Mouse (Mus musculus): Measurements from ENCODE around the gene Rev1. TPM values are rescaled to one million over a fixed set of nuclear protein-coding genes. Genes with fewer than 3 reads are reported as not detected.

Gene Rev1
- polyA plus RNA-seq, 1 experiment: 0.33 TPM

- TF ChIP-seq GATA1 (IDR thresholded peaks at IDR 0.05; ENCODE audit: low read length) (no peak), TAL1 (IDR thresholded peaks at IDR 0.05; ENCODE audit: low read length) (no peak)
- Histone ChIP-seq H3K9me3 (ENCODE audit: control insufficient read depth, low read length) (no peaks in the 10 kb centered on the region), H3K36me3 (ENCODE audit: control insufficient read depth) (peaks cover 100% of the 10 kb centered on the region), H3K4me3 (replicated peaks) (no peak overlapping the region), H3K27me3 (ENCODE audit: control insufficient read depth) (no peaks in the 10 kb centered on the region), H3K4me1 (ENCODE audit: control insufficient read depth) (no peaks in the 10 kb centered on the region)
Observed at GRCm38 (mm10) chr1:38048121-38048520, 81.5 kb downstream of the Rev1 start.

GRCm38 (mm10) chr1:38038898-38039297 lies 90.7 kb downstream of the Rev1 start:
- no peak for TF ChIP-seq GATA1 (IDR thresholded peaks at IDR 0.05; ENCODE audit: low read length)
- no peak for TF ChIP-seq TAL1 (IDR thresholded peaks at IDR 0.05; ENCODE audit: low read length)
- Histone ChIP-seq H3K4me1 (ENCODE audit: control insufficient read depth) (no peaks in the 10 kb centered on the region), H3K9me3 (ENCODE audit: control insufficient read depth, low read length) (no peaks in the 10 kb centered on the region), H3K4me3 (replicated peaks) (no peak overlapping the region), H3K27me3 (ENCODE audit: control insufficient read depth) (no peaks in the 10 kb centered on the region), H3K36me3 (ENCODE audit: control insufficient read depth) (peaks cover 99% of the 10 kb centered on the region)

GRCm38 (mm10) chr1:38037375-38037774 lies 92.2 kb downstream of the Rev1 start:
- Histone ChIP-seq H3K4me3 (replicated peaks) (no peak overlapping the region), H3K9me3 (ENCODE audit: control insufficient read depth, low read length) (no peaks in the 10 kb centered on the region), H3K4me1 (ENCODE audit: control insufficient read depth) (no peaks in the 10 kb centered on the region), H3K27me3 (ENCODE audit: control insufficient read depth) (no peaks in the 10 kb centered on the region), H3K36me3 (ENCODE audit: control insufficient read depth) (peaks cover 99% of the 10 kb centered on the region)
- TF ChIP-seq GATA1 (IDR thresholded peaks at IDR 0.05; ENCODE audit: low read length) (no peak), TAL1 (IDR thresholded peaks at IDR 0.05; ENCODE audit: low read length) (no peak)

- Histone ChIP-seq H3K9me3 (ENCODE audit: control insufficient read depth, low read length) (no peaks in the 10 kb centered on the region), H3K27me3 (ENCODE audit: control insufficient read depth) (no peaks in the 10 kb centered on the region), H3K36me3 (ENCODE audit: control insufficient read depth) (peaks cover 98% of the 10 kb centered on the region), H3K4me1 (ENCODE audit: control insufficient read depth) (no peaks in the 10 kb centered on the region), H3K4me3 (replicated peaks) (no peak overlapping the region)
- TF ChIP-seq TAL1 (IDR thresholded peaks at IDR 0.05; ENCODE audit: low read length): no peak
- no peak for TF ChIP-seq GATA1 (IDR thresholded peaks at IDR 0.05; ENCODE audit: low read length)
Observed at GRCm38 (mm10) chr1:38035521-38035920, 94.1 kb downstream of the Rev1 start.

GRCm38 (mm10) chr1:38031391-38031790 lies 98.2 kb downstream of the Rev1 start:
- Histone ChIP-seq H3K4me1 (ENCODE audit: control insufficient read depth) (no peaks in the 10 kb centered on the region), H3K4me3 (replicated peaks) (no peak overlapping the region), H3K36me3 (ENCODE audit: control insufficient read depth) (peaks cover 94% of the 10 kb centered on the region), H3K9me3 (ENCODE audit: control insufficient read depth, low read length) (no peaks in the 10 kb centered on the region), H3K27me3 (ENCODE audit: control insufficient read depth) (no peaks in the 10 kb centered on the region)
- TF ChIP-seq GATA1 (IDR thresholded peaks at IDR 0.05; ENCODE audit: low read length) (no peak), TAL1 (IDR thresholded peaks at IDR 0.05; ENCODE audit: low read length) (no peak)

GRCm38 (mm10) chr1:38027301-38027700 lies 102.3 kb downstream of the Rev1 start:
- H3K27me3 ChIP-seq (ENCODE audit: control insufficient read depth): no peaks in the 10 kb centered on the region
- H3K4me3 ChIP-seq (replicated peaks): no peak overlapping the region
- H3K36me3 ChIP-seq (ENCODE audit: control insufficient read depth): peaks cover 94% of the 10 kb centered on the region
- TF ChIP-seq TAL1 (IDR thresholded peaks at IDR 0.05; ENCODE audit: low read length): no peak
- TF ChIP-seq GATA1 (IDR thresholded peaks at IDR 0.05; ENCODE audit: low read length): no peak
- no peaks in the 10 kb centered on the region for H3K9me3 ChIP-seq (ENCODE audit: control insufficient read depth, low read length)
- 0 out of 2 replicates have a peak, but pooled peaks cover 2% of the 10 kb centered on the region for H3K4me1 ChIP-seq (ENCODE audit: control insufficient read depth)

- TF ChIP-seq GATA1 (IDR thresholded peaks at IDR 0.05; ENCODE audit: low read length) (no peak; the same call in 1 of the 2 replicates), TAL1 (IDR thresholded peaks at IDR 0.05; ENCODE audit: low read length) (peak; percentile 59)
- Histone ChIP-seq H3K4me3 (replicated peaks) (peak overlapping the region; percentile 18), H3K27me3 (ENCODE audit: control insufficient read depth) (no peaks in the 10 kb centered on the region), H3K4me1 (ENCODE audit: control insufficient read depth) (peaks cover 64% of the 10 kb centered on the region), H3K36me3 (ENCODE audit: control insufficient read depth) (peaks cover 43% of the 10 kb centered on the region), H3K9me3 (ENCODE audit: control insufficient read depth, low read length) (no peaks in the 10 kb centered on the region)
Observed at GRCm38 (mm10) chr1:38014551-38015203, 114.9 kb downstream of the Rev1 start.

- peak overlapping the region; percentile 54 for H3K4me3 ChIP-seq (replicated peaks)
- no peaks in the 10 kb centered on the region for H3K9me3 ChIP-seq (ENCODE audit: control insufficient read depth, low read length)
- peak; percentile 56 for TF ChIP-seq GATA1 (IDR thresholded peaks at IDR 0.05; ENCODE audit: low read length)
- no peak for TF ChIP-seq TAL1 (IDR thresholded peaks at IDR 0.05; ENCODE audit: low read length)
- H3K27me3 ChIP-seq (ENCODE audit: control insufficient read depth): no peaks in the 10 kb centered on the region
- peaks cover 84% of the 10 kb centered on the region for H3K4me1 ChIP-seq (ENCODE audit: control insufficient read depth)
- H3K36me3 ChIP-seq (ENCODE audit: control insufficient read depth): peaks cover 38% of the 10 kb centered on the region
Observed at GRCm38 (mm10) chr1:38012509-38012908, 117.1 kb downstream of the Rev1 start.

- H3K27me3 ChIP-seq (ENCODE audit: control insufficient read depth): no peaks in the 10 kb centered on the region
- H3K9me3 ChIP-seq (ENCODE audit: control insufficient read depth, low read length): no peaks in the 10 kb centered on the region
- H3K36me3 ChIP-seq (ENCODE audit: control insufficient read depth): peaks cover 38% of the 10 kb centered on the region
- H3K4me1 ChIP-seq (ENCODE audit: control insufficient read depth): peaks cover 88% of the 10 kb centered on the region
- TF ChIP-seq TAL1 (IDR thresholded peaks at IDR 0.05; ENCODE audit: low read length) (no peak), GATA1 (IDR thresholded peaks at IDR 0.05; ENCODE audit: low read length) (no peak)
- H3K4me3 ChIP-seq (replicated peaks): peak overlapping the region; percentile 54
Observed at GRCm38 (mm10) chr1:38012104-38012503, 117.5 kb downstream of the Rev1 start.

Measured in erythroblast, embryonic 14.5 days (primary cell).